Mouse (Mus musculus) kidney, embryonic 14.5 days (tissue): ENCODE measurements around the gene Aes. TPM values are rescaled to one million over a fixed set of nuclear protein-coding genes. Genes with fewer than 3 reads are reported as not detected.
A peak's percentile ranks its signal among the peaks of the same experiment; 100 is the strongest.

Experiments used
- ATAC-seq: fragments of 200-750 bp; cut with Nextera tagmentation; 2 replicates; pipeline ENCODE4 v1.8.0; 2017; ENCODE audit warnings: moderate number of reproducible peaks, mild to moderate bottlenecking, moderate TSS enrichment, moderate library complexity; ENCODE audit not compliant: low FRiP score, low TSS enrichment
- H3K27ac ChIP-seq: fragments of 300-500 bp; sonication (generic); 2 replicates; pipeline ENCODE4 v1.5.1; 2014; ENCODE audit warnings: low read depth, mild to moderate bottlenecking, low read length, moderate library complexity, mixed read lengths
- H3K27me3 ChIP-seq: fragments of 300-500 bp; sonication (generic); 2 replicates; pipeline ENCODE4 v1.6.1; 2014; ENCODE audit warnings: mild to moderate bottlenecking, low read length; ENCODE audit not compliant: control insufficient read depth, insufficient read depth
- H3K36me3 ChIP-seq: fragments of 300-500 bp; sonication (generic); 2 replicates; pipeline ENCODE4 v1.6.1; 2014; ENCODE audit warnings: low read length, mixed read lengths; ENCODE audit not compliant: control insufficient read depth, insufficient read depth
- H3K4me1 ChIP-seq: fragments of 300-500 bp; sonication (generic); 2 replicates; pipeline ENCODE4 v1.6.1; 2014; ENCODE audit warnings: low read length, mixed read lengths; ENCODE audit not compliant: control insufficient read depth, insufficient read depth
- H3K4me2 ChIP-seq: fragments of 300-500 bp; sonication (generic); replicated peaks from 2 replicates; pipeline ENCODE4 v1.6.1; 2014; ENCODE audit warnings: low read depth, mild to moderate bottlenecking, low read length
- H3K4me3 ChIP-seq: fragments of 300-500 bp; sonication (generic); 2 replicates; pipeline ENCODE4 v1.5.1; 2014; ENCODE audit warnings: mild to moderate bottlenecking, low read length
- H3K9ac ChIP-seq: fragments of 300-500 bp; sonication (generic); 2 replicates; pipeline ENCODE4 v1.6.1; 2014; ENCODE audit warnings: low read depth, mild to moderate bottlenecking, low read length, moderate library complexity
- H3K9me3 ChIP-seq: fragments of 300-500 bp; sonication (generic); 2 replicates; pipeline ENCODE4 v1.6.1; 2016; ENCODE audit warnings: low read length; ENCODE audit not compliant: control insufficient read depth
- WGBS: fragments of 180-500 bp; shearing (Covaris S2); extraction: QIAGEN DNeasy Blood & Tissue Kit; methylation state at CpG from one replicate; pipeline ENCODE4 v1.1.7; 2014; 5-methylcytosine and 5-hydroxymethylcytosine counted together
- polyA plus RNA-seq: library from polyadenylated mRNA; unstranded; fragments of >200 nt; fragmentation: Nextera tagmentation; extraction: Ambion mirVana; gene quantifications from 2 replicates; pipeline ENCODE4 v1.2.1, GENCODE M21; 2014

Aes gene
- polyA plus RNA-seq, 1 experiment from 2014 or later, result 408 TPM

DNA sequence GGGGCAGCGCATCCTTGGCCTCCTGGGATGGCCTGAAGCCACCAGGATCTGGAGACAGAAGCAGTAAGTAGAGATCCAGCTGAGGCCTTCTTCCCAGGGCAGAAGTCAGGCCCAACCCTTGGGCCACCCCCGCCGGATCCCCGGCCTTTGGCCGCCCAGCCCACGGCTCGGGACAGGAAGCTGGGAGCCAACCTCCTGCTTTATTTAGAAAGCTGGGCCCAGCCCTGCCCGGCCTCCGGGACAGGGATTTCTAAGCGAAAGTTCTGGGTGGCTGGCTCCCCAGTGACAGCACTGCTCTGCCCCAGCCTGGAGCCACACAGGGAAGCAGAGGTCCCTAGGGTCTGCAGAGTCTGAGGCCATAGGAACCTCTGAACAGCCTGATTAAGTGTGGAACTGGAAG is 17.5 kb upstream of the Aes start:
- Histone ChIP-seq H3K4me3 (no peak overlapping the region), H3K27ac (no peak overlapping the region), H3K4me1 (peaks cover 28% of the 10 kb centered on the region), H3K27me3 (no peaks in the 10 kb centered on the region), H3K9ac (peak overlapping the region; percentile 25; the same call in 1 of the 2 replicates), H3K9me3 (no peaks in the 10 kb centered on the region), H3K36me3 (peaks cover 2% of the 10 kb centered on the region; the same call in 1 of the 2 replicates), H3K4me2 (peak overlapping the region; percentile 15)
- no peak for ATAC-seq
- WGBS, result 67% methylated on average over 10 of the region's 10 CpGs

DNA sequence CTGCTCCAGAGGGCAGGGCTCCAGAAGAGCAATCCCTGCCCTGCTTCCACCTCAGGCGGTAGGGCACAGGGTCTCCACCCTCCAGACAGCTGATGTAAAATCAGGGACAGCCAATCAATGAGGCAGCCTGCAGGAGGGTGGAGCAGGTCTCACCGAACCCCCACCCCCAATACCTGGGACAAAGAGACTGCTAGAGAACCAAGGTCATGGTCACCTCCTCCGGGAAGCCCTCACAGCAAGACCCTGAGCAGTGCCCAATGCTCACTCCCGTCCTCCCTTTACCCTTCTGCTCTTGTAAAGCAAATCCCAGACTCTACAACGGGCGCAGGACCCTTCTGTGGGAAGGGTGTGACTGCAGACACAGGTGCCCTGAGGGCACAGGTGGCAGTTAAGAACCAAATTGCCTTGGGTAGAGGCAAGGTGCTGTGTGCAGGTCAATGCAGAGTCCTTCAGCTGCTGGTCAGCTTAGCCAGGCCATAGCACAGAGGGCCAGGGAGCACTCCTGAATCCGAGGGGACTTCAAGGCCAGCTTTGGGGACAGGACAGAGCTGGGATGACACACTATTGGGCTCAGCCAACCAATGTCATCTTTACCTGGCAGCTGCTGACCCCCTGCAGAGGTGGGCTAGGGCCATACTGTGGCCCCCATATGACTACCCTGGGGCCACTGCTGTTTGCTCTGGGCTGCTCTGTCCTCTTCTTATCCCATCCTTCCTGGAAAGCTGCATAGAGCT is 16.4 kb upstream of the Aes start:
- no peaks in the 10 kb centered on the region; the same call in 1 of the 2 replicates for H3K36me3 ChIP-seq
- H3K27me3 ChIP-seq, result no peaks in the 10 kb centered on the region
- H3K27ac ChIP-seq, result no peak overlapping the region
- ATAC-seq, result no peak
- H3K4me2 ChIP-seq, result peak overlapping the region; percentile 86
- peak overlapping the region; percentile 98; the same call in 1 of the 2 replicates for H3K4me3 ChIP-seq
- peaks cover 28% of the 10 kb centered on the region for H3K4me1 ChIP-seq
- WGBS, result 79% methylated on average over 7 of the region's 7 CpGs
- no peaks in the 10 kb centered on the region for H3K9me3 ChIP-seq
- H3K9ac ChIP-seq, result peak overlapping the region; percentile 94

DNA sequence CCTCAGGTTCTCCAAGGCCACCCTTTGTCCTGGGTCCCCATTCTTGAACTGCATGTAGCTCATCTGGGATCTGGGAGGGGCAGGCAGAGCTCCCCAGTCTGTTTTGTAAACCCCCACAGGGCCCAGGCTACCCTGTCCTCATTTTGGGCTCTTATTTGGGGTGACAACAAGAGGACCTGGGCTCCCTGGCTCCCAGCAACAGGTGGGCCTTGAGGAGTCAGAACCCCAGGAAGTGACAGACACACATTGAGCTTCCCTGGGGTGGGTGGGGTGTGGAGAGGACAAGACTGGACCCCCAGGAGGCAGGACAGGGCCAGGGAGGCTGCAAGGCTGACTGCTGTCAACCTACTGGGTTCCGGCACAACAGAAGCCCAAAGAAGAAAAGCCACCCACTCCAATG is 15.7 kb upstream of the Aes start:
- no peak for ATAC-seq
- WGBS, result 50% methylated on average over 1 of the region's 1 CpGs

DNA sequence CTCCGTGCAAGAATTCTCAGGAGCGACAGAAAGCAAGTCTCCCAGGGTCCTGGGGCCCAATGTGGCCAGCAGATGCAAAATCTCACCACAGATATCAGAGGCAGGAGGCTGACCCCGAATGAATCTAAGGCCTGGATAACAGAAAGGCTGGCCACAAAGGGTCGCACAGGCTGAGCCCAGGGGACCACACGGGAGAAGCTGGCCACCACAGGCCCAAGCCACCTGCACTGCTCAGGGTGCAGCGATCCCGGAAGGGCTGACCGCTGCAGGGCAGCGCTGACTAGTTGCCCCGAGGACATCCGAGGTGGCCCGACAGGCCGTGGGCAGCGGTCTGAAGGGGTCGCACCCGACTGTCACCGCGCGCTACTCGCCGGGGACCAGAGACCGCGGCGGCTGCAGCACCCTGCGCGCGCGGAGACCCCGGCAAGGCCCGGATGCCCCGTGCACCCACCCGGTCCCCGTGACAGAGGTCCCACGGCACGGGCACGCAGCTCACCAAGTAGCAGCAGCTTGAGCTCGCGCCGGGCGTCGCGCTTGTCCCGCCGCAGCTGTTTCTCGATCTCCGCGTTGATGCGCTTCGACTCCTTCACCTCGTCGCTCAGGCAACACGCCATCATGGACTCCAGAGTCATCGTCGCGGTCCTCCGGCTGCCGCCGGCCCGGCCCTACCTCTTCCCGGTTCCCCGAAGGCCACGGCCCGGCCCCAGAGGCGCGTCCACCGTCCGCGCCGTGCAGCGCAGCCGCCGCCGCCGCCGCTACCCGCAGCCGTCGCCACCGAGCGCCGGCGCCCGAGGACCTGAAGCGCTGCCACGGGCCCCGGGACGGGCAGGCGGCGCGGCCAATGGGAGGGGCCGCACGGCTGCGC is 14.8 kb upstream of the Aes start:
- Histone ChIP-seq H3K9me3 (no peaks in the 10 kb centered on the region), H3K4me2 (peak overlapping the region; percentile 86), H3K4me3 (peak overlapping the region; percentile 98), H3K9ac (peak overlapping the region; percentile 94), H3K27me3 (no peaks in the 10 kb centered on the region), H3K4me1 (peaks cover 28% of the 10 kb centered on the region), H3K27ac (peak overlapping the region; percentile 55; the same call in 1 of the 2 replicates), H3K36me3 (no peaks in the 10 kb centered on the region; the same call in 1 of the 2 replicates)
- under 1% methylated on average over 91 of the region's 93 CpGs for WGBS
- peak; percentile 6; the same call in 1 of the 2 replicates for ATAC-seq

More for the DNA sequence above, 15.7 kb upstream of the Aes start:
- H3K4me3 ChIP-seq, result peak overlapping the region; percentile 98
- peaks cover 28% of the 10 kb centered on the region for H3K4me1 ChIP-seq
- no peaks in the 10 kb centered on the region for H3K27me3 ChIP-seq
- peak overlapping the region; percentile 86 for H3K4me2 ChIP-seq
- no peaks in the 10 kb centered on the region; the same call in 1 of the 2 replicates for H3K36me3 ChIP-seq
- H3K9me3 ChIP-seq, result no peaks in the 10 kb centered on the region
- peak overlapping the region; percentile 94 for H3K9ac ChIP-seq
- no peak overlapping the region for H3K27ac ChIP-seq

DNA sequence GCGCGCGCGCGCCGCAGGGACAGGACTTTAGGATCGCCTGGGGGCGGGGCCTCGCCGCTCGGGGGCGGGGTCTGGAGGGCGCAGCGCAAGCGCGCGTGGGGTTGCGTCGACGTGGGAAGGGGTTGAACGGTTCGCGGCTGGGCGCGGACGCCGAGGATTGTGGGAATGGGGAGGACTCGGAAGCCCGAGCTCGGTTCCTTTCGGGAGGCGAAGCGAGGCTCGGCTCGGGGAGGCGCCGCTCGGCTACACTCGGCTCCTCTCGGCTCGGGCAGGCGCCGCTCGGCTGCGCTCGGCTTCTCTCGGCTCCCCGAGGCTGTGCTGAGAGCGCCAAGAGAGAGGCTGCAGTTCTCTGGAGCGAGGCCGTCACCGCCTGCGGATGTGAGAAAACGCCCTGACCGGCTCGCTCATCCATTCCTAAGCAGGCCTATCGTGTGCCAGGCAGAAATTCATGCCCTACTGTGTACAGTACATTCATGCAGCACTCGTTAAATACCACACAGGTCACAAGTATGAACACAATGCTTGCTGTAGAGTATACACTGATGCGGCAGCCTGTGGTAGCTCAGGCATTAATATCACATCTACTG is 14.0 kb upstream of the Aes start, which contains the start of gene Gna11:
TSS of gene Gna11 (minus strand) at position 30 of the 587 bp plus-strand sequence.
- Histone ChIP-seq H3K9me3 (no peaks in the 10 kb centered on the region), H3K27me3 (no peaks in the 10 kb centered on the region), H3K4me2 (peak within 1 kb of the TSS; percentile 86), H3K4me3 (peak within 1 kb of the TSS; percentile 98), H3K4me1 (peaks cover 28% of the 10 kb centered on the region), H3K27ac (peak within 1 kb of the TSS; percentile 75; the same call in 1 of the 2 replicates), H3K9ac (peak within 1 kb of the TSS; percentile 94), H3K36me3 (no peaks in the 10 kb centered on the region; the same call in 1 of the 2 replicates)
- ATAC-seq, result peak; percentile 96
- 2% methylated on average over 37 of the region's 59 CpGs for WGBS

DNA sequence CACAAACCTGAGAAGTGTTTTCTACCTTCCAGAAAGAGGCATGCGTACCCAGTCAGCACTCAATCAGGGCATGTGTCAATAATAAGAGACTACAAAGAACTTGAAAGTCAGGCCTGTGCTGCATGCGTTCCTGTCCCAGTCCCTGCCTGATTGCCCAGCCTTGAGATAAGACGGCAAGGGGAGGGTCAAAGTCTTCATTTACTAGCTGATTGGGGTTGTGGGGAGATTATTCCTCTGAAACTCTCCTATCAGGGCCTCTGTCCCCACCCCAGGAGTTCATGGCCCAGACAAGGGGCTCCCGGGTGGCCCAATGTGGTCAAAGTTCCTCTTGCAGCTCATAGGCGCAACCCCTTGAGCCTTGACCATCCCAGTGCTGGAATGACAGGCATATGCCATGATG is 13.0 kb upstream of the Aes start:
- Histone ChIP-seq H3K9me3 (no peaks in the 10 kb centered on the region), H3K4me3 (no peak overlapping the region), H3K36me3 (no peaks in the 10 kb centered on the region; the same call in 1 of the 2 replicates), H3K27ac (no peak overlapping the region), H3K27me3 (no peaks in the 10 kb centered on the region), H3K9ac (0 out of 2 replicates have a peak overlapping the region, but pooled peaks have one; percentile 12), H3K4me2 (no peak overlapping the region), H3K4me1 (peaks cover 28% of the 10 kb centered on the region)
- ATAC-seq, result no peak
- 76% methylated on average over 5 of the region's 5 CpGs for WGBS

DNA sequence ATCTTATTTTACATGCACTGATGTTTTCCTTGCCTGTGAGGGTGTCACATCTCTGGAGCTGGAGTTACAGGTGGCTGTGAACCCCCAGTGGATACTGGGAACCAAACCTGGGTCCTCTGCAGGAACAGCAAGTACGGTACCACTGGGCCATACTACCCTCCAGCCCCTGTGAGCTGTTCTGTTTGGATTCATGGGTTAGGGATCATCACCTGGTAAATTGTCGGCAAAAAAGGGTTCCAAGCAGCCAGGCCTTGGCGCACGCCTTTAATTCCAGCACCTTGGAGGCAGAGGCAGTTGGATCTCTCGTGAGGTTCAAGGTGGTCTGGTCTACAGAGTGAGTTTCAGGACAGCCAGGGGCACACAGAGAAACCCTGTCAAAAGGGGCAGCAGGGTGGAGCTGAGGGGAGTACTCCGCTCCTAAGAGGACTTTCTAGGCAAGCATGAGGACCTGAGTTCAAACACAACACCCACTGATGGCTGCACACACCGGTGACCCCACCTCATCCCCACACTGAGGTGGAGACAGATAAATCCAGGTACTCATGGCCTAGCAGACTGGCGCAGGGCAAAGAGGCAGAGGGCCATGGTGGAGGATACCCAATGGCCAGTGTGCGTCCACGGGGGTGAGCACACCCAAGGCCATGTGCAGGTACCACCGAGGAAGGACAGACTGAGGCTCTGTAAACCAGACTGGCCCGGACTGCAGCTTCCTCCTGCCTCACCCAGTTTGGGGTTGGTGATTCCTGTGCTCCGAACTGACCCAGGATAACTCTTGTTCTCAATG is 12.3 kb upstream of the Aes start:
- no peaks in the 10 kb centered on the region for H3K9me3 ChIP-seq
- ATAC-seq, result no peak
- WGBS, result 90% methylated on average over 13 of the region's 13 CpGs
- no peak overlapping the region for H3K4me3 ChIP-seq
- H3K36me3 ChIP-seq, result no peaks in the 10 kb centered on the region; the same call in 1 of the 2 replicates
- H3K27ac ChIP-seq, result no peak overlapping the region
- peaks cover 24% of the 10 kb centered on the region for H3K4me1 ChIP-seq
- H3K9ac ChIP-seq, result no peak overlapping the region
- H3K27me3 ChIP-seq, result no peaks in the 10 kb centered on the region
- H3K4me2 ChIP-seq, result no peak overlapping the region

DNA sequence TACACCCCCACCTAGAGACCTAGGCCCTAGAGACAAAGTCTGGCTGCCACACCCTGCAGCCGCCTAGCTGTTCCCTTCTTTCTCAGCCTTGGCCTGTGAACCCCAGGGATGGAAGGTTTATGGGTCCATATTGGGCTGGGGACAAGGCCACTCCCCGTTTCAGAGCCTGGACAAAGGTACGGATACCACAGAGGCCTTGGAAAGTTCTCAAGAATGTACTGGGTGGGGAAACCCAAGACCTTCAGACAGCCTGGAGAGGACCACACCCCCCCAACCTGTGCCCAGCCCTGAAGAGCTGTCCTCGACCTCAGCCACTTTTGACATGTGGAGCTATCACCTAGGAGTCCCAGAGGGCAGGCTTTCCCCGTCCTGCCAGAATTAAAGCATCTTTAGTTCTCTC is 10.3 kb upstream of the Aes start:
- no peak for ATAC-seq
- Histone ChIP-seq H3K4me2 (no peak overlapping the region), H3K27ac (no peak overlapping the region), H3K9me3 (no peaks in the 10 kb centered on the region), H3K36me3 (no peaks in the 10 kb centered on the region), H3K27me3 (no peaks in the 10 kb centered on the region), H3K4me1 (peaks cover 5% of the 10 kb centered on the region; the same call in 1 of the 2 replicates), H3K4me3 (no peak overlapping the region), H3K9ac (no peak overlapping the region)
- 67% methylated on average over 5 of the region's 5 CpGs for WGBS
